Mouse (Mus musculus) kidney, adult 2 months (tissue): ENCODE results near the gene Cacna1i.

Experiments
- CTCF ChIP-seq: fragments of 200-500 bp; conservative IDR thresholded peaks from 2 replicates; pipeline ENCODE4 v1.5.1; 2011; ENCODE audit warnings: low read depth, mild to moderate bottlenecking, control low read depth, low read length, moderate library complexity, mixed read lengths; ENCODE audit not compliant: insufficient read depth, insufficient read length
- POLR2A ChIP-seq: fragments of 200-500 bp; IDR thresholded peaks from one replicate; pipeline ENCODE4 v1.6.1; 2011; ENCODE audit warnings: low read depth, low read length, control low read depth

DNA sequence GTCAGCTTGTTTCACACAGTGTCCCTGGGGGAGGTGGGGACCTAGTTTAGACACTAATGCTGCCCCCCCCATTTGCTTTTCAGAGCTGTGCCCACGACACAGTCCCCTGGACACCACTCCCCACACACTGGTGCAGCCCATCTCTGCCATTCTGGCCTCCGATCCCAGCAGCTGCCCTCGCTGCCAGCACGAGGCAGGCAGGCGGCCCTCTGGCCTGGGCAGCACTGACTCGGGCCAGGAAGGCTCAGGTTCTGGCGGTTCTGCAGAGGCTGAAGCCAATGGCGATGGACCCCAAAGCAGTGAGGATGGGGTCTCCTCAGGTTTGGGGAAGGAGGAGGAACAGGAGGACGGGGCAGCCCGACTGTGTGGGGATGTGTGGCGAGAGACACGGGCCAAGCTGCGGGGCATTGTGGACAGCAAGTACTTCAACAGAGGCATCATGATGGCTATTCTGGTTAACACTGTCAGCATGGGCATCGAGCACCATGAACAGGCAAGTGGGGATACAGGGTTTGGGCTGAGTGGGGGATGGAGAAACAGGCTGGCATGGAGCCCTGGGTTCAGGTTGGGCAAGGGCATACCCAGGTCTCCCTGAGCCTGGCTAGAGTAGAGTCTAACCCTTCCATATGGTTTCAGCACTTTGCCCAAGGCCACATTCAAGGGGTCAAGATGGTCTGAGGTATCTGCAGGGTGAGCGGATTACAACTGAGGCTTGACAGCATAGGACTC lies 74.9 kb downstream of the Cacna1i start:
- TF ChIP-seq POLR2A (no peak), CTCF (no peak)
